Mouse (Mus musculus) neural tube, embryonic 11.5 days (tissue): ENCODE data around the gene Dab2. TPM values are rescaled to one million over a fixed set of nuclear protein-coding genes. Genes with fewer than 3 reads are reported as not detected.

Experiments
- ATAC-seq: fragments of 200-750 bp; cut with Nextera tagmentation; 2 replicates; pipeline ENCODE4 v1.8.0; 2017; ENCODE audit warnings: moderate number of reproducible peaks, mild to moderate bottlenecking, moderate TSS enrichment, moderate library complexity; ENCODE audit not compliant: insufficient read depth, low FRiP score, low TSS enrichment
- DNase-seq: peaks from one replicate; pipeline ENCODE4 v3.0.0-alpha.2; 2015; ENCODE audit warnings: low spot score
- H3K27ac ChIP-seq: fragments of 300-500 bp; sonication (generic); 2 replicates; pipeline ENCODE4 v1.5.1; 2014; ENCODE audit warnings: low read depth, mild to moderate bottlenecking, low read length
- H3K27me3 ChIP-seq: fragments of 300-500 bp; sonication (generic); 2 replicates; pipeline ENCODE4 v1.6.1; 2014; ENCODE audit warnings: mild to moderate bottlenecking, low read length, mixed read lengths; ENCODE audit not compliant: control insufficient read depth, insufficient read depth
- H3K36me3 ChIP-seq: fragments of 300-500 bp; sonication (generic); 2 replicates; pipeline ENCODE4 v1.6.1; 2014; ENCODE audit warnings: mild to moderate bottlenecking, low read length, moderate library complexity, mixed read lengths; ENCODE audit not compliant: control insufficient read depth, insufficient read depth
- H3K4me1 ChIP-seq: fragments of 300-500 bp; sonication (generic); 2 replicates; pipeline ENCODE4 v1.6.1; 2014; ENCODE audit warnings: low read length, mixed read lengths; ENCODE audit not compliant: control insufficient read depth, insufficient read depth
- H3K4me2 ChIP-seq: fragments of 300-500 bp; sonication (generic); 2 replicates; pipeline ENCODE4 v1.6.1; 2014; ENCODE audit warnings: low read depth, mild to moderate bottlenecking, moderate library complexity
- H3K4me3 ChIP-seq: fragments of 300-500 bp; sonication (generic); 2 replicates; pipeline ENCODE4 v1.5.1; 2014; ENCODE audit warnings: low read depth, low read length
- H3K9ac ChIP-seq: fragments of 300-500 bp; sonication (generic); 2 replicates; pipeline ENCODE4 v1.6.1; 2014; ENCODE audit warnings: mild to moderate bottlenecking, low read length
- H3K9me3 ChIP-seq: fragments of 300-500 bp; sonication (generic); 2 replicates; pipeline ENCODE4 v1.6.1; 2016; ENCODE audit warnings: low read length; ENCODE audit not compliant: control insufficient read depth
- WGBS: fragments of 180-500 bp; shearing (Covaris S2); extraction: QIAGEN DNeasy Blood & Tissue Kit; methylation state at CpG from one replicate; pipeline ENCODE4 v1.1.7; 2014; 5-methylcytosine and 5-hydroxymethylcytosine counted together
- polyA plus RNA-seq: library from polyadenylated mRNA; unstranded; fragments of >200 nt; fragmentation: Nextera tagmentation; extraction: Ambion mirVana; gene quantifications from 2 replicates; pipeline ENCODE4 v1.2.1, GENCODE M21; 2014

Gene Dab2
- polyA plus RNA-seq, 1 experiment from 2014 or later = 46.6 TPM

GRCm38 (mm10) chr15:6390106-6390505 lies 90.5 kb downstream of the Dab2 start:
- no peaks in the 10 kb centered on the region for H3K9me3 ChIP-seq
- H3K27ac ChIP-seq = no peak overlapping the region
- DNase-seq = no peak
- H3K27me3 ChIP-seq = no peaks in the 10 kb centered on the region
- no peak overlapping the region for H3K9ac ChIP-seq
- WGBS = 83% methylated on average over 4 of the region's 4 CpGs
- no peak overlapping the region for H3K4me2 ChIP-seq
- H3K4me3 ChIP-seq = no peak overlapping the region
- H3K36me3 ChIP-seq = no peaks in the 10 kb centered on the region
- ATAC-seq = no peak
- H3K4me1 ChIP-seq = peaks cover 3% of the 10 kb centered on the region; the same call in 1 of the 2 replicates

GRCm38 (mm10) chr15:6390657-6391056 lies 91.1 kb downstream of the Dab2 start:
- H3K9me3 ChIP-seq = no peaks in the 10 kb centered on the region
- no peak overlapping the region for H3K4me3 ChIP-seq
- peaks cover 3% of the 10 kb centered on the region; the same call in 1 of the 2 replicates for H3K4me1 ChIP-seq
- 47% methylated on average over 2 of the region's 2 CpGs for WGBS
- no peak for ATAC-seq
- no peaks in the 10 kb centered on the region for H3K36me3 ChIP-seq
- no peak overlapping the region for H3K4me2 ChIP-seq
- H3K9ac ChIP-seq = no peak overlapping the region
- H3K27me3 ChIP-seq = no peaks in the 10 kb centered on the region
- DNase-seq = no peak
- H3K27ac ChIP-seq = no peak overlapping the region

GRCm38 (mm10) chr15:6391886-6392285 lies 92.3 kb downstream of the Dab2 start:
- Histone ChIP-seq H3K9me3 (no peaks in the 10 kb centered on the region), H3K36me3 (no peaks in the 10 kb centered on the region), H3K4me1 (peaks cover 3% of the 10 kb centered on the region; the same call in 1 of the 2 replicates), H3K4me3 (no peak overlapping the region), H3K9ac (no peak overlapping the region), H3K27me3 (no peaks in the 10 kb centered on the region), H3K4me2 (no peak overlapping the region), H3K27ac (no peak overlapping the region)
- ATAC-seq = no peak
- WGBS = 95% methylated on average over 3 of the region's 3 CpGs
- DNase-seq = no peak

GRCm38 (mm10) chr15:6393624-6394023 lies 94.0 kb downstream of the Dab2 start:
- Histone ChIP-seq H3K4me3 (no peak overlapping the region), H3K36me3 (no peaks in the 10 kb centered on the region), H3K4me1 (no peaks in the 10 kb centered on the region), H3K9ac (no peak overlapping the region), H3K27me3 (no peaks in the 10 kb centered on the region), H3K27ac (no peak overlapping the region), H3K4me2 (no peak overlapping the region), H3K9me3 (no peaks in the 10 kb centered on the region)
- DNase-seq (no peak), ATAC-seq (no peak)
- WGBS = 94% methylated on average over 4 of the region's 4 CpGs

- H3K4me2 ChIP-seq = no peak overlapping the region
- H3K9ac ChIP-seq = no peak overlapping the region
- H3K4me1 ChIP-seq = no peaks in the 10 kb centered on the region
- DNase-seq (no peak), ATAC-seq (no peak)
- 90% methylated on average over 4 of the region's 4 CpGs for WGBS
- H3K27ac ChIP-seq = no peak overlapping the region
- no peak overlapping the region for H3K4me3 ChIP-seq
- H3K36me3 ChIP-seq = no peaks in the 10 kb centered on the region
- no peaks in the 10 kb centered on the region for H3K9me3 ChIP-seq
- H3K27me3 ChIP-seq = no peaks in the 10 kb centered on the region
These were observed 98.6 kb downstream of the Dab2 start for GRCm38 (mm10) chr15:6398211-6398610.

- no peak overlapping the region for H3K4me2 ChIP-seq
- no peak for DNase-seq
- no peak overlapping the region for H3K27ac ChIP-seq
- no peaks in the 10 kb centered on the region for H3K9me3 ChIP-seq
- 93% methylated on average over 6 of the region's 6 CpGs for WGBS
- no peak for ATAC-seq
- H3K4me3 ChIP-seq = no peak overlapping the region
- H3K4me1 ChIP-seq = no peaks in the 10 kb centered on the region
- no peaks in the 10 kb centered on the region for H3K36me3 ChIP-seq
- no peaks in the 10 kb centered on the region for H3K27me3 ChIP-seq
- no peak overlapping the region for H3K9ac ChIP-seq
These were observed 99.3 kb downstream of the Dab2 start for GRCm38 (mm10) chr15:6398881-6399280.

GRCm38 (mm10) chr15:6400115-6400514 lies 100.5 kb downstream of the Dab2 start:
- H3K9ac ChIP-seq = no peak overlapping the region
- H3K9me3 ChIP-seq = no peaks in the 10 kb centered on the region
- ATAC-seq = no peak
- H3K27ac ChIP-seq = no peak overlapping the region
- H3K4me1 ChIP-seq = no peaks in the 10 kb centered on the region
- H3K36me3 ChIP-seq = no peaks in the 10 kb centered on the region
- no peak for DNase-seq
- H3K4me3 ChIP-seq = no peak overlapping the region
- no peaks in the 10 kb centered on the region for H3K27me3 ChIP-seq
- WGBS = 79% methylated on average over 8 of the region's 8 CpGs
- H3K4me2 ChIP-seq = no peak overlapping the region

- Histone ChIP-seq H3K9me3 (no peaks in the 10 kb centered on the region), H3K4me2 (no peak overlapping the region), H3K27me3 (no peaks in the 10 kb centered on the region), H3K36me3 (no peaks in the 10 kb centered on the region), H3K9ac (no peak overlapping the region), H3K27ac (no peak overlapping the region), H3K4me1 (no peaks in the 10 kb centered on the region), H3K4me3 (no peak overlapping the region)
- DNase-seq (no peak), ATAC-seq (no peak)
- WGBS = 85% methylated on average over 2 of the region's 2 CpGs
These were observed 102.8 kb downstream of the Dab2 start for GRCm38 (mm10) chr15:6402433-6402832.

- Histone ChIP-seq H3K4me2 (no peak overlapping the region), H3K4me3 (no peak overlapping the region), H3K27me3 (no peaks in the 10 kb centered on the region), H3K36me3 (no peaks in the 10 kb centered on the region), H3K9ac (no peak overlapping the region), H3K4me1 (no peaks in the 10 kb centered on the region), H3K27ac (no peak overlapping the region), H3K9me3 (no peaks in the 10 kb centered on the region)
- DNase-seq = no peak
- WGBS = 86% methylated on average over 5 of the region's 5 CpGs
- no peak for ATAC-seq
These were observed 104.6 kb downstream of the Dab2 start for GRCm38 (mm10) chr15:6404172-6404571.
